Mouse (Mus musculus): ENCODE results near the gene Tgfbr2. TPM values are rescaled to one million over a fixed set of nuclear protein-coding genes. Genes with fewer than 3 reads are reported as not detected.

Gene Tgfbr2
- total and polyA plus RNA-seq, 3 experiments, result not detected

DNA sequence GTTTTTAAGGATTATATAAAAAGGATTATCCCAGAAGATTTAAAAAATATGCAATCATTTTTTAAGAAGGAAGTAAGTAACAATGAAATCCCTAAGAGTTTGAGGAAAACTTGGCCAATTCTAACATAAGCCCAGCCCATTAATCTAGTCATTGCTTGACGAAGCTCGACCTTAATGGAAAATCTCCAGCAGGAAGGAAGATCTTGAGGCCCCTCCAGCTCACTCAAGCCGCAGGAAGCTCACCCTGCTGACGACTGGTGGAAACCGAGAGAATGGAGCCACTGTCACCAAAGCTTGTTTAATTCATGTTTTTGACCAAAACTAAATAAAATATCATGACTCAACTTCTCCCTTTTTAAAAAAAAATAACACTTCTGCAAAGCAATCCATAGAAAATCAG lies 18.7 kb downstream of the Tgfbr2 start:
- Histone ChIP-seq H3K9me3 (replicated peaks; ENCODE audit: insufficient read depth, low read length) (no peaks in the 10 kb centered on the region), H3K4me1 (ENCODE audit: control insufficient read depth in 1 of 2, insufficient read depth in 2 of 2, low read length in 2 of 2) (no peaks in the 10 kb centered on the region), H3K36me3 (ENCODE audit: control insufficient read depth in 1 of 2, insufficient read depth in 2 of 2, low read length in 2 of 2) (no peaks in the 10 kb centered on the region), H3K9ac (ENCODE audit: control insufficient read depth, low read depth, low read length, poor library complexity, severe bottlenecking) (no peak overlapping the region), H3K27me3 (ENCODE audit: control insufficient read depth in 1 of 2, insufficient read depth in 2 of 2, low read length in 2 of 2) (no peaks in the 10 kb centered on the region), H3K27ac (ENCODE audit: control insufficient read depth, low read depth, low read length) (no peak overlapping the region), H3K4me3 (ENCODE audit: control insufficient read depth in 1 of 2, insufficient read depth in 1 of 2, low read depth in 2 of 2, low read length in 2 of 2) (no peak overlapping the region), H3K79me2 (ENCODE audit: control insufficient read depth, insufficient read depth, low read length, poor library complexity) (no peaks in the 10 kb centered on the region)
- DNase-seq (ENCODE audit: low read depth, low spot score), result no peak
- no peak for TF ChIP-seq MAX (IDR thresholded peaks at IDR 0.05; ENCODE audit: low read length)
- no peak for TF ChIP-seq CTCF (IDR thresholded peaks at IDR 0.05 in 2 of 3, conservative IDR thresholded peaks at IDR 0.05 in 1 of 3; ENCODE audit: control insufficient read depth in 1 of 3, insufficient read depth in 1 of 3, low read depth in 2 of 3, low read length in 3 of 3, poor library complexity in 1 of 3, severe bottlenecking in 1 of 3)
- TF ChIP-seq POLR2AphosphoS5 (IDR thresholded peaks at IDR 0.05; ENCODE audit: borderline replicate concordance, low read depth, low read length), result no peak
- no peak for TF ChIP-seq MYC (IDR thresholded peaks at IDR 0.05; ENCODE audit: low read depth, low read length)
- TF ChIP-seq SIN3A (IDR thresholded peaks at IDR 0.05; ENCODE audit: low read length), result no peak
- TF ChIP-seq MAZ (IDR thresholded peaks at IDR 0.05; ENCODE audit: low read depth, low read length), result no peak
- no peak for TF ChIP-seq KAT2A (conservative IDR thresholded peaks at IDR 0.05; ENCODE audit: low read depth, low read length)

DNA sequence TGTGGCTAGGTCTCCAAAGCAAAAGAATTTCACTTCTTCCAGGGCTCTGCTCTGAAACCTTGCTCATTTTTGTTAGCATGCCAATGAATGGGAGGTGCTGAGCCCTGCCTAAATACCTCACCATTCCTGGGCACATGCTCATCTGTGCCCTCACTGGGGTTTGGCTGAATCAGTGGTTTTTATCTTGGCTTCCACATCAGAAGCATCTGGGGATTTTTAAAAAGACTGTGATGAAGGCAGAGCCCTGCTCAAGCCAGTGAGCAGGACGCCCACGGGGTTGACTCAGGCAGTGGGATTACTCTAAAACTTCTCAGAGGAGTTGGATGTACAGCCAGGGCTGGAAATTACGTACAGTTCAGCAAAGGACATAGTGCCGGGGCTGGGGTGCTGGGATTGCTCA lies 22.3 kb downstream of the Tgfbr2 start:
- H3K4me3 ChIP-seq (ENCODE audit: control insufficient read depth in 1 of 2, insufficient read depth in 1 of 2, low read depth in 2 of 2, low read length in 2 of 2), result no peak overlapping the region
- no peak for DNase-seq (ENCODE audit: low read depth, low spot score)
- no peaks in the 10 kb centered on the region for H3K4me1 ChIP-seq (ENCODE audit: control insufficient read depth in 1 of 2, insufficient read depth in 2 of 2, low read length in 2 of 2)
- no peaks in the 10 kb centered on the region for H3K79me2 ChIP-seq (ENCODE audit: control insufficient read depth, insufficient read depth, low read length, poor library complexity)
- TF ChIP-seq RCOR1 (IDR thresholded peaks at IDR 0.05; ENCODE audit: low read depth, low read length), result no peak
- no peak for TF ChIP-seq MXI1 (IDR thresholded peaks at IDR 0.05; ENCODE audit: low read depth, low read length)
- TF ChIP-seq KAT2A (conservative IDR thresholded peaks at IDR 0.05; ENCODE audit: low read depth, low read length), result no peak
- TF ChIP-seq TCF12 (IDR thresholded peaks at IDR 0.05; ENCODE audit: low read depth, low read length), result no peak
- TF ChIP-seq CTCF (IDR thresholded peaks at IDR 0.05 in 2 of 3, conservative IDR thresholded peaks at IDR 0.05 in 1 of 3; ENCODE audit: control insufficient read depth in 1 of 3, insufficient read depth in 1 of 3, low read depth in 2 of 3, low read length in 3 of 3, poor library complexity in 1 of 3, severe bottlenecking in 1 of 3), result no peak
- no peak for TF ChIP-seq GABPA (IDR thresholded peaks at IDR 0.05; ENCODE audit: low read depth, low read length)
- no peaks in the 10 kb centered on the region for H3K27me3 ChIP-seq (ENCODE audit: control insufficient read depth in 1 of 2, insufficient read depth in 2 of 2, low read length in 2 of 2)
- H3K36me3 ChIP-seq (ENCODE audit: control insufficient read depth in 1 of 2, insufficient read depth in 2 of 2, low read length in 2 of 2), result no peaks in the 10 kb centered on the region
- no peak overlapping the region for H3K9ac ChIP-seq (ENCODE audit: control insufficient read depth, low read depth, low read length, poor library complexity, severe bottlenecking)
- no peak overlapping the region for H3K27ac ChIP-seq (ENCODE audit: control insufficient read depth, low read depth, low read length)
- H3K9me3 ChIP-seq (replicated peaks; ENCODE audit: insufficient read depth, low read length), result no peaks in the 10 kb centered on the region

DNA sequence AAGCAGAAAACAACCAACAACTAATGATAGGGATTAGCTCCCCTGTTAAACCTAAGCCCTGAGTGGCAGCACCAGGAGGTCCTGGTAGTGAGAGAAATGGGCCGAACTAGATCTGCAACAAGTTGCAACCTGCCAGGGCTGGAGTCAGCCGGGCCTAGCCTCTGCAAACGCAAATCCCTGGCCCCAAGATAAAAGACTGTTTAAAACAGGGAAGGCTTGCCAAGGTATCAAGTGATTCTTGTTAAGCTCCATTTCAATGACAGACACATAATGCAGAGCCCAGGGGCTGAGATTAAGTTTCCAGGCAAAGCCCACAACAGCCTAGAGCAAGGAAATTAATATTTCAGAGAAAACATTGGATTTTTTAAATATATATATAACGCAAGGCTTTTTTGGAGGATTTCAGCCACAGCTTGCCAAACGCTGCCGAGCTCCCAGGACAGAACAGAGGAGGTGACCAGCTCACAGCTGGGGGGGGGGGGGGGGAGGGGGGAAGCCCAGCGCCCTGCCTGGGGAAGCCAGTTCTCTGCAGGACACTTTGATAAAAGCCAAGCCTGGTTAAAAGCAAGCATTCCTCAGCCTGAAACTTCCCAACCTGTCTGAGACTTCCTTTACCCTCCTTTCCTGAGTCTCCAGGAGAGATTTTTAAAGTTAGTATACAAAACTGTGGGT lies 24.3 kb downstream of the Tgfbr2 start:
- Histone ChIP-seq H3K27ac (ENCODE audit: control insufficient read depth, low read depth, low read length) (no peak overlapping the region), H3K9me3 (replicated peaks; ENCODE audit: insufficient read depth, low read length) (no peaks in the 10 kb centered on the region), H3K36me3 (ENCODE audit: control insufficient read depth in 1 of 2, insufficient read depth in 2 of 2, low read length in 2 of 2) (no peaks in the 10 kb centered on the region), H3K9ac (ENCODE audit: control insufficient read depth, low read depth, low read length, poor library complexity, severe bottlenecking) (no peak overlapping the region), H3K27me3 (ENCODE audit: control insufficient read depth in 1 of 2, insufficient read depth in 2 of 2, low read length in 2 of 2) (no peaks in the 10 kb centered on the region), H3K4me3 (ENCODE audit: control insufficient read depth in 1 of 2, insufficient read depth in 1 of 2, low read depth in 2 of 2, low read length in 2 of 2) (no peak overlapping the region), H3K79me2 (ENCODE audit: control insufficient read depth, insufficient read depth, low read length, poor library complexity) (no peaks in the 10 kb centered on the region), H3K4me1 (ENCODE audit: control insufficient read depth in 1 of 2, insufficient read depth in 2 of 2, low read length in 2 of 2) (no peaks in the 10 kb centered on the region)
- TF ChIP-seq POLR2A (IDR thresholded peaks at IDR 0.05; ENCODE audit: control insufficient read depth in 1 of 2, insufficient read depth in 1 of 2, low read depth in 1 of 2, low read length in 2 of 2, poor library complexity in 1 of 2) (no peak), TCF12 (IDR thresholded peaks at IDR 0.05; ENCODE audit: low read depth, low read length) (no peak), SIN3A (IDR thresholded peaks at IDR 0.05; ENCODE audit: low read length) (no peak), ZMIZ1 (IDR thresholded peaks at IDR 0.05; ENCODE audit: low read depth, low read length) (no peak), TBP (IDR thresholded peaks at IDR 0.05; ENCODE audit: low read depth, low read length) (no peak), RCOR1 (IDR thresholded peaks at IDR 0.05; ENCODE audit: low read depth, low read length) (no peak), ETS1 (IDR thresholded peaks at IDR 0.05; ENCODE audit: low read depth, low read length) (no peak)
- DNase-seq (ENCODE audit: low read depth, low spot score), result no peak
